Mouse (Mus musculus) thymus, postnatal 14 days (tissue): Measurements from ENCODE around the gene Zfp37.
"Not testable (repeated sequence)": the region's sequence is repeated elsewhere in the genome, so short reads cannot be mapped to it uniquely, and the experiment has no call there.

Experiments
- DNase-seq: peaks from one replicate; pipeline ENCODE4 v3.0.0; 2021

Gene Zfp37

DNA sequence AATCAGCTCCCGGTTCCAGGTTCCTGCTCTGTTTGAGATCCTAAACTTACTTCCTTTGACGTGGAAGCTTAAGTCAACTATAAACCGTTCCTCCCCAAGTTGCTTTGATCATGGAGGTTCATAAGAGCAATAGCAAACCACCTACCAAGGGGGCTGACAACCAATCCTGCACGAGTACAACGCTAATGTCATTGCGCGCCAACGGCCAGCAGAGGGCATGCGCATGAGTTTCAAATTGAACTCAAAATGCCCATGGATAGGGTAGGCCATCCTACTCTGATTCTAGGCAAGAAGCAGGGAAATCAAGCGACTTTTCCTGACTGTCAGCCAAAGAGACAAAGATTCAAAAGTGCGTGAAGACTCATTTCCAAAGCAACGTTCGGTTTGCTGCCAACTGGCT lies at the start of gene Zfp37:
Gene Zfp37, minus strand, starts transcription at position 279 of the 400 bp plus-strand sequence.
- peak; percentile 6 for DNase-seq

DNA sequence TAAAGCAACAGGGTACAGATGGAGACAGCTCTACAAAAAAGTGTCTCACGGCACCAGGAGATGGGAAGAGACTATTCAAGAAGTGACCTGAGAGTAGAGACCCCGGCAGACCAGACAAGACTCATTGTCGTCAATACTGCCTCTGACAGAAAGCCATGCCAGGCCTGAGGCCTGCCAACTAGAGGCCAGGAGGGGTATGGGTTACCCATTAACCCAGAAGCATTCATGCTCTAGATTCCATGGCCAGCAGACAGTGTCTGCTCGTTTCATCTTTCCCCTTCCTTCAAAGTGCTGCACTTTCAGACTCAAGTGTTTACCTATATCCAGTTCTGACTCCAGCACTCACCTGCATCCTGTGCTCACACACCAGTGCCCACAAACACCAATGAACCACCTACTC lies 47.2 kb upstream of the Zfp37 start:
- DNase-seq: no peak

DNA sequence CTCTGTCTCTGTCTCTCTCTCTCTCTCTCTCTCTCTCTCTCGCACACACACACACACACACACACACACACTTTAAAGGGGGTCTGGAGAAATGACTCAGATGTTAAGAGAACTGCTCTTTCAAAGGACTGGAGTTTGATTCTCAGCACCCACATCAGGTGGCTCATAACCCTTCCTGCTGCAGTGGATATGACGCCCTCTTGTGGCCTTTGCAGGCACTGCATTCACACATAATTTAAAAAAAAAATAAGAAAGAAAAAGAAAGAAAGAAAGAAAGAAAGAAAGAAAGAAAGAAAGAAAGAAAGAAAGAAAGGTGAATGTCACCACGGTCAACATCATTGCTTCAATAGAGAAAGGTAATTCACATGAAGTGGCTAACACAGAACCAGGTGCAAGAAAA lies 46.4 kb upstream of the Zfp37 start:
- DNase-seq: no peak

DNA sequence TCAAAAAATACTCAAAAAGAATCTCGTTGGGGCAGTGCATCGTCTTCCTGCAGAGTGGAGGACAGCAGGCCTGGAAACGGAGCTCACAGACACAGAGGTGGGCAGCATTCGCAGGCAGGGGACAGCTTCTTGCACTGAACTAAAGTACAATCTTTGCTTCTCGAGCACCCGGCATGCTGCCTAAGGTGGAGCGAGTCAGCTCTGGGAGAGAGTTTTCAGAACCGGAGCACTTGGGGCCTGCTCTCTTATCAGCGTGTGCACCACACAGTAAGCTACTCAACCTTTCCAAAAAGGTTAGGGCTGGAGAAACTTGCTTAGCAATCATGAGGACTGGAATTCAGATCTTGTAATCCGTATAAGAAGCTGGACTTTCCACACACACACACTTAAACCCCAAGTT lies 45.8 kb upstream of the Zfp37 start:
- no peak for DNase-seq

DNA sequence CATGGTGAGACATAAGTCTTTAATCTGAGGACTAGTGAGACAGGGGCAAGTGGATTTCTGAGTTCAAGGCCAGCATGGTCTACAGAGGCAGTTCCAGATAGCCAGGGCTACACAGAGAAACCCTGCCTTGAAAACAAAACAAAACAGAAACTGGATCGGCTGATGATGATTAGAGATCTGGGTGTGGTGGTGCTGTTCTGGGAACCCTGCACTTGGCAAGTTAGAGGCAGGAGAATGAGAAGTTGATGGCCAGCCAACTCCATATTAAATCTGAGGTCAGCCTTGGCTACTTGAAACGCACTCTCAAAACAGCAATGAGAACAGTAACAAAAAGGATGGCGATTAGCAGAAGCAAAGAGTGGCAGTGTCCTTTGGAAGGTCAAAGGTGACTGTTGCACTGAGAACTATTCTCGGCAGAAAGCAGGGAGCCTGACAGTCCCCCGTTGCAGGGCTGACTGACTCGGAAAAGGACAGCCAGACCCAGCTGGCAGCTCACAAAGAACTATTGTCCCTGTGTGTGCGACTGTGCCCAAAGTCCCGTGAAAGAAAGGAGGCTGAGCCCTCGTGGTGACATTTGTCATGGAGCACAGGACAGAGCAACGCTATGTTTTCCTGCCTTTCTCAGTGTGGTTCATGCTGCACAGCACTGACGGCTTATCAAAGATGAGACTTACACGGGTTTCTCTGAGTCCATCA lies 44.1 kb upstream of the Zfp37 start:
- DNase-seq: no peak

DNA sequence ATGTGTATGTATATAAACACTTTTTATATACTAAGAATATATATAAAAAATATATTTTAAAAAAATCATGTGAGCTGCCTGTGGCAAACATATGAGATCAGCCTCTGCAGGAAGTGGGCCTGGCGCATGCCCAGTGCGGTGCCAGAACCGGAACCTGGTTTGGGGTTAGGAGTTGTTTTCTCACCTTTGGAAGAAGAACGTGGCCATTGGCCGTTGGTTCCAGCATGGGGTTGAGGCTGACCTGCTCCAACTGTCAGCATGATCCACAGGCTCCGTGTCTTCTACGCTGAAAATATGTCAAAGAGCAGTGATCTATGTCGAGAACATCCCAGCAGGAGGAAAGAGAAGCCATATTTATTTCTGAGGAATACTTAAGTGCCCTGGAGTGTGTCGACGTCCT lies 43.1 kb upstream of the Zfp37 start:
- no peak for DNase-seq

DNA sequence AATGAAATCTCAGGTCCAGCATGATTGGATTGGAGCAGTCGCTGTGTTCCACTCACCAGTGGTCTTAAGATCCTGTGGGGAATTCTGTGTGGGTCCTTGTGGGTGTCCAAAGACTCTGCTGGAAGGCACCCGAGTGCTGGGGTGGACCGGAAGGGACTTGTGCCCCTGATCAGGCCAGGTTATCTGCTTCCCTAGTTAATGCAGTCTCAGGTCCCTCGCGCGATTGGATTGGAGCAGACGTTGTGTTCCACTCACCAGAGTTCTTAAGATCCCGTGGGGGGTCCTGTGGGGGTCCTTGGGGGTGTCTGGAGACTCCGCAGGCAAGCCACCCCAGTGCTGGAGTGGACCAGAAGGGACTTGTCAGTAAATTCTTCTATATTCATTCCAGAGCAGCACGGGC lies 41.8 kb upstream of the Zfp37 start:
- no peak for DNase-seq

DNA sequence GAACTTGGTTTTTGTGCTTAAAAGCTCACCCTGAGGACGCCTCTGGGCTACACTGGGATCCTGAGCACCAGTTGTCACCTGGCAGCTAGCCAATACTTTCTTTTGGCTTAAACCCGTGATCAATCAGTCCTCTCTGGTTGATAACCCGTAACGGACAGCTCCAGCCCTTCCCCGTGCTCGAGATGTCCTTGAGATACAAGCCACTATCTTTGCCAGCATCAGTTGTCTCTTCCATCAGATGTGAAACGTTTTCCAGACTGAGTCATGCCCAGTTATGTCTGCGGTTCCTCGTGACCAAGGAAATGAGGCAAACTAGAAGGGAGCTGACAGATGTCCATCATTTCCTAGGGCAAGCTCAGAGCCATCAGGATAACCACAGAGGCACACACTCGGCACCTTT lies 36.3 kb upstream of the Zfp37 start:
- no peak for DNase-seq

DNA sequence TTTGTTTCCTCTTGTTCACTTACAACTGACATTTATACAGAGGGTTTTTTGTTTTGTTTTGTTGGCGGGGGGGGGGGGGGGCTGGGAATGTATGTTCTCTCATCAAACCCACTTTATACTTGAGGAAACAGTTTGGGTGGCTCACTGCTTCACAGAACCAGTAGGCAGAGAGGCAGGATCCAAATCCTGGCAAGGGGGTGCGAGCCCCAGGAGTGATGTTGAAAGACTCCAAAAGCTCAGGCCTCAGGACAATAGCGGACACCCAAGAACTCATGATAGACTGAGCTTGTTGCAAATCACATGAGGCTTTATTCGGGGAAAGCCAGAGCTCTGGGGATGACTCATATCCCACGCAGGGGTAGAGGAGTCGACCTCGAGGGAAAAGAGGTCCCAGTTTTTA lies 35.2 kb upstream of the Zfp37 start:
- DNase-seq: not testable (repeated sequence)

DNA sequence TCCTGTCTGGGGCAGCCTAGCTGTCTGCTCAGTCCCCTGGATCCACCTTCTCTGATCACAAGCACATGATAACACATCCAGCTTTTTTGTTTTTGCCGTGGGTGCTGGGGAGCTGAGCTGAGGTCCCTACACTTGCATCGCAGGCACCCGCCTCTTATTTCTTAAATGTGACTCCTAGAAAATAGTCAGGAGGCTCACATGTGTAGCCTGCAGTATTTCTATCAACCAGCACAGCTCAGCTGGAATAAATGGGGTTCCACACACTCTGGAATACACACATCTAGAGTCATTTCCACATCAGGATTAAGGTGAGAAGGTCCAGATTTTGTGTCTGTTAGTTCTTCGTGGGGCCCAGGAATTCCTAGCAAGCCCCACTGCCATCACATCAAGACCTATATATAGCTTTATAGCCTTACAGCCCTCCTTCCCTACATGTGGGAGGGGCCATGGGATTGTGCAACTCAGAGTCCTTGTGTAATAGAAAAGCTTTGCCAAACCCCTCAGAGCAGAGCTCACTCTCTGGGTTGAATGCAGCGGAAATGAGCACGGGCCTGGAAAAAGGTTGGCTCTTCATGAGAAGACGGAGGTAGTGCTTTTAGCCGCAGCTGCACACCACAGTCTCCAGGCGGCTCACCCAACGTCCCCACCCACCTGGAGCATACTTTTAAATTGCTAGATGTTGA lies 34.4 kb upstream of the Zfp37 start:
- no peak for DNase-seq

DNA sequence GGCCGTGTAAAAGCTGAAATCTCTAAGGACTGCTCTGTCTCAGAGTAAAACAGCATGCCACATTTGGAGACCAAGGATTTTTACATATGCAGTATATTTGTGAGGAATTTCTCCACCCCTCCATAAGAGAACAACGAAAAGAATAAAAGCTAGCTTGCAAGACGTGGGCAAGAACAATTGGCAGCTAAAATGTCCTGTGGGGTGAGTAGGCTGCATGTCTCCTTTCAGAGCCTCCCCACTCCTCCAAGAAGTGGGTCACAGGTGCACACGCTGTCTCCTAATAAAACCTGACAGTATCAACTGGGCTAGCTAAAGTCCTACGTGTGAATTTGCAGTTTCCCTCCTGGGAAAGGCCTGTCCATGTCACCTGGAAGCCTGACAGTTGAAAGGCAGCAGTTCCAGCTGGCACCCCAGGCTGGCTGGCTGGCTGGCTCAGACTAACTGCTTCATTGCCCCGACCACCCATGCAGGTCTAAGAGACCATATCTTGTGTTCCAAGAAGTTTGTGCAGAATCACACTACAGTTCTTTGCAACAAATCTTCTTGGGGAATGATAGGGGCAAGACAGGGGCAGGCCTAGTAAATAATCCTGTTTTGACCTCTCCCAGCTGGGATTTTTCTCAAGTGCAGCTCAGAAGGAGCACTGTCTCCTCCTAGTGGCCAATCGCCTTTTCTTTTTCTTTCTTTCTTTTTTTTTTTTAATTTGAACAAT lies 32.4 kb upstream of the Zfp37 start:
- DNase-seq: no peak

DNA sequence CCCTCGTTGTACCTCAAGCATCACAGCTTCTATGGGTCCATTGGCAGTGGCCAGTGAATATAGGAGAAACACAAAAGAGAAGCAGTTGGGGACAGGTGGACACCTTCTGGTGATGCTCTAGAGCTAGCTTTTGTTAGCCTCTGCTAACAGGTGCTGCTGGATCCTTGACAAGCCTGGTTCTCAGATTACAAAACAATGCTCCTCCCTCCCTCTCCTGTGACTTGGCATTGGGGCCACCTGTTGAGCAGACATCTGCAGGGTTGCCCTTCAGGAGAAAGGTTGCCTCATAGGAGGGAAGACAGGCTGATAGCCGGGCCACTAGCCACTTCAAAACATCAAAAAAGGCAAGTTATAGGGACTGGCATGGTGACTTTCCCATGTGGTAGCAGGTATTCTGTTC lies 31.4 kb upstream of the Zfp37 start, which contains the start of gene Slc31a2:
Gene Slc31a2, plus strand, starts transcription at position 287 of the 400 bp plus-strand sequence.
- no peak for DNase-seq

DNA sequence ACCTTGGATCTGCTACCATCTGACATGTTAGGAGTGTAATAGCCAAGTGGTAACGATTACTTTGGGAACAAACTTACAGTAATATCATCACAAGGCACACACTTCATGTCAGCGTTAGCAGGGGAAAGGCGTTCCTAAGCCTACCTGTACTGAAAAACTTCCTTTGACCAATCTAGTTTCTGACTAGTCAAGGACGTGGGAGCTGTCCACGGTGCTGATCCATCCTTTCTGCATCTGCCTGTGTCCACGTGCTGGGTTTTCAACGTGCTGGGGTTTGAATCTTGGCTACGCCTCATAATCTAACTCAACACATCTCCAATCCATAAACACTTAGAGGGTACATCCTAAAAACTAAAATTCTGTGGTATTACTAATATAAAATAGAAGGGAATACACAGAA lies 26.1 kb upstream of the Zfp37 start:
- peak; percentile 47 for DNase-seq

DNA sequence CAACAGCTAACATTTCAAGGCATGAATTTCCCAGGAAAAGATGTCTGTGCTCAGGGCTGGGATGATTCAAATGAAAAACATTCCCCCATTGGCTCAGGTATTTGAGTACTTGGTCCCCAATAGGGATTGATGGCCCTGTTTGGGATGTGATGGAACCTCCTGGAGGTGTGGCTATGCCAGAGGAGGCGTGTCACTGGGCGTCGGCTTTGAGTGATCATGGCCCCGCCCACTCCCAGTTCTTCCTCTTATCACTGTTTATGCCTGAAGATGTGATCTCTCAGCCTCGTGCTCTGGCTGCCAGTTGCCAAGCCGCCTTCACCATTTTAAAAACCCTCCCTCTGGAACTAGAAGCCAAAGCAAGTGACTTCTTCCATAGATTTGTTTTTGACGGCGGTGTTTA lies 23.7 kb upstream of the Zfp37 start:
- DNase-seq: no peak

DNA sequence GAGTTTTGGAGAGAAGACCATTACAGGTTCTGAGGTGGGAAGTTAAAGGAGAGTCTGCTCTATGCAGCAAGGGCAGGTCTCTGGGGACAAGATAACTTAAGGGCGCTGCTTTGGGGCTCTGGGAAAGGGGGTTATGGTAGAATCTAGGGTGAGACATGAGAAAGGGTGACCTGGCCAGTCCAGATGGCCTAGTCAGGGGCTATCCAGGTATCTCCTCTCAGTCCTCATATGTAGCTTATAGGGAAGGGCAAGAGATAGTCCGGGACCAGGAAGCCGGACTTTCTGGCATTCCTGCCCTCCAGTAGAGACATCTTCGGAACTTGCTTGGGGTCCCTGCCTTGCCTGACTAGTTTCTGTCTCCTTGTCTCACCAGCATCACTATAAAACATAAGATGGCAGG lies 20.9 kb upstream of the Zfp37 start:
- DNase-seq: no peak

DNA sequence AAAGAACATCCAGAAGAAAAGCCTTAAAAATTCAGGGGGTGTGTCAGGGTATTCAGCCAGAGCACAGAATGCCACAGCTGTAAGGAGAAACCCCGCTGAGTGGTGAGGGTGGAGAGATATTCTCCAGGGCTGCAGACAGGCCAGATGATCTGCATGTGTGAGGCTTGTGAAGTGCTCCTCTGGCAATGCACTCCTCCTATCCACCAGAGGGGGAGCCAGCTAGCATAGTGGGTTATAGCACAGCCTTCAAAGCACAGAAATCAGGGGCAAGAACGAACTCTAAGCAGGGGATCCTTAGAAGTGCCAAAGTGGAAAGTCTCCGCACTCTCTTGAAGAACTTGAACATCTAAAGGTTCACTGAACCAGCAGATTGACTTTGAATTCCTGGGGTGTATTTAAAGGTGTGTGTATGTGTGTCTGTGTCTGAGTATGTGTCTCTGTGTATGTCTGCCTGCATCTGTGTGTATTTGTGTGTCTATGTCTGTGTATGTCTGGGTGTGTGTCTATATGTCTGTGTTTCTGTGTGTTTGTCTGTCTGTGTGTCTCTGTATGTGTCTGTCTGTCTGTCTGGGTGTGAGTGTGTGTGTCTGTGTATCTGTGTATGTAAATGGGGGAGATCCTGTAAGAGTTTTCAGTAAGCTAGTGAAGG lies 20.2 kb upstream of the Zfp37 start:
- peak; percentile 13 for DNase-seq

DNA sequence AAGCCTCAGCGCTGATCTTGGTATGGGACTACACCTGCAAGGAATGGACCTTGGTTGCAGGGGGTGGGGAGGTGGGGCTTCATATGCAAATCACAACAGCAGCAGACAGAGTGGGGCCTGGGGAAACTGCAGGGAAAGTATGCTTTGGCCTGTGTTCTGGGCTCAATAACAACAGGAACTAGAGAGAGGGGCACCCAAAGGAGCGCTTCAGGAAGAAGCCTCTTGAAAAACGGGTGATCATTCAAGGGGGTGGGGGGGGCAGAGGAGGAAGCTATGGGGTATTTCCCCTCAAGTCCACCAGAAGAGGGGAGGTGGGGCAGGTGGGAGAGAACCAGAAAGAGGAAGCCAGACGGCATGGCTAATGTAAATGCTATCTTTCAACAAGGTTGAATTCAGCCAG lies 17.5 kb upstream of the Zfp37 start:
- no peak for DNase-seq

DNA sequence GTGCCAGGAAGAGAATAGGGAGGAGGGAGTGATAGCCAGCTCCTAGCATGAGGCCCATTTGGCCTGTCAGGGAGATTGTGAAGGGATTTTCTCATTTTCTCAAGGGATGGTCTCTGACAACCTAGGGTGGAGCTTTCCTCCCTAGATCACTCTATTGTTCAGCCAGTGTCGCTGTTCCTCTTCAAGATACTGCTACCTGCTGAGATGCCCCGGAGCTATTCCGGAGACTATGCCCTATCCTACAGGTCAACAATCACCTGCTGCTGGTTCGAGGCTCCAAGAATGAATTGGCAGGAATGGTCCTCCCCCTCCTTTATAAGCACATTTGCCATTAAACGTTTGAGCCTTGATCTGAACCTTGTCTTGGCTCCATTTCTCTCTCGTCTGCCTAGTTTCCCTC lies 9.7 kb upstream of the Zfp37 start:
- DNase-seq: no peak

DNA sequence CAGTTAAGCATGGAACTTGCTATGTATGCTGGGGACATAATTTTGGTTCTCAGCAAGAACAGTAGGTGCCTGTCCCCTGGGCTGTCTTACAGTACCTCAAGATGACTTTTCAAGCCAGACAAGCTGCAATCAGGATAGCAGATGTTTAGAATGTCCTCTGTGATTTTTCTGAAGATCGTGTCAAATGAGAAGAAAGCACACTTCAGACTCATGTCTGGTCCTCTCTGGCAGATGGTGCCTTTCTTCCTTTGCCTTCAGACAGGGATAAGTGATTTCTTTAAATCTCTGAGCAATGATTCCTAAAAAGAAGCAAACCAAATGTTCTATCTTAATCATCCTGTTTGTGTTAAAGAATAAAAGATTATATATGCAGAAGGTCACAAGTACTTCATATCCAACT lies 694 bp downstream of the Zfp37 start:
- no peak for DNase-seq

DNA sequence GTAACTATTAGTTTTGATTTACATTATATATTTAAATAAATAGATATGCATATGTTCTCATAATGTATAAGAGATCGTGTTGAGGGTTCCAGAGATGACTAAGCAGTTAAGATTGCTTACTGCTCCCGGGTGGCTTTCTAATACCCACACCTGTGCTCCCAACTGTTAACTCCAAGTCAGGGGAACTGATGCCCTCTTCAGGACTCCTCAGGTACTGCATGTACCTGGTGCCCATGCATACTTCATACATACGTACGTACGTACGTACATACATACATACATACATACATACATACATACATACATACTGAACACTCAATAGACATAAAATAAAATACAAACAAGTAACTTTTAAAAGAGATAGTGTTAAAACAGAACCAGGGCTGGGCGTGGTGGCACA lies 1.4 kb downstream of the Zfp37 start:
- DNase-seq: peak; percentile 18

DNA sequence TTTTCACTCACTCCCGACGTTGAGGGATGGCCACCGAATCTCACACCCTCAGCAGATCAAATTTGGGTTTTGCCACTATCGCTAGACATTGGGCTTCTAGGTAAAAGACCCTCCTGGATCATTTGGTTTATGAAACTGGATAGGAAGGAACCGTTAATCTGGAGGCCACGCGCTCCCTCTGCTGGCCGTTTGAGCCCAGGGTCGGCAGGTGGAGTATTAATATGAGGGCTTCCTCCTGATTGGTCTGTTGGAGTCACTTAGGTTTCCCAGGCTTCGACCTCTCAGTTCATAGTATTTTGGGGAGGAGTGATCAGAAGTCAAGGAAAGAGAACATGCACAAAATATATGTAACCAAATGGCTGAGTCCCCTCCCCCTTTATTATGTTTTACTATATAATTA lies 2.5 kb downstream of the Zfp37 start:
- DNase-seq: peak; percentile 19

DNA sequence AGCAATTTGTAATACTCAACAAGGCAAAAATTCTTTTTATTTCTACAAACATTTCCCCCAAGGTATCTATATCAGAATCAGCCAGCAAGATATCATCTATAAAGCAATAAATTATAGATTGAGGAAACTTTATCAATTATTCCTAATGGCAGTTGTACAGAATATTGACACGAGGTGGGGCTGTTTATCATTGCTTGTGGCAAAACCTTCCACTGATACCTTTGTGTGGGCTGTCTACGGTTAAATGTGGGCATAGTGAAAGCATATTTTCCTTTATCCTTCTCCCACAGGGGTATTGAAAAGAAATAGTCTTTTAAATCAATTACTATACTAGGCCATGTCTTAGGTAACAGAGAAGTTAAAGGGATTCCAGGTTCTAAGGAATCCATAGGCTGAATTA lies 17.4 kb downstream of the Zfp37 start:
- DNase-seq: no peak

DNA sequence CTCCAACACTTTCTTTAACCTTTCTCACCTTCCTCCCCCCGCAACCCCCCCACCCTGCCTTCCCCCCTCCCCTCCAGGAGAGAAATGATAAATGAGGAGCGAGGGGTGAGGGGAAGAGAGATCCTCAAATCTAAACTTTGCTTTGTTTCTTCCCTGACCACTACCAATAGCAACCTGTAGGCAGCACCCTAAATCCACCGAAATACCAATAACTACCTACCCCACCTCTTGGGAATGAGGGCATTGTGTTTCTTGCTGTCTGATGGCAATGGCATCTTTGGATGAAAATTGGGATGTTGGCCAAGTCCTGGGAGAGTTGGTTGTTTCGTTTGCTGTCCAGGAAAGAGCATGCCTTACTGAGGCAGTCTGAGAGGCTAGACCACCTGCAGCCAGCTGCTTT lies 20.8 kb downstream of the Zfp37 start:
- DNase-seq: no peak
